Mouse (Mus musculus) intestine, postnatal 0 days (tissue): ENCODE measurements around the gene Efna2. TPM values are rescaled to one million over a fixed set of nuclear protein-coding genes. Genes with fewer than 3 reads are reported as not detected.

Experiments used
- ATAC-seq: fragments of 200-750 bp; cut with Nextera tagmentation; 2 replicates; pipeline ENCODE4 v1.8.0; 2017; ENCODE audit warnings: mild to moderate bottlenecking, moderate TSS enrichment, moderate library complexity
- H3K27ac ChIP-seq: fragments of 300-500 bp; sonication (generic); 2 replicates; pipeline ENCODE4 v1.5.1; 2014; ENCODE audit warnings: mild to moderate bottlenecking, low read depth, low read length, moderate library complexity
- H3K27me3 ChIP-seq: fragments of 300-500 bp; sonication (generic); replicated peaks from 2 replicates; pipeline ENCODE4 v1.6.1; 2014; ENCODE audit warnings: low read length, mixed read lengths; ENCODE audit not compliant: control insufficient read depth, insufficient read depth
- H3K36me3 ChIP-seq: fragments of 300-500 bp; sonication (generic); 2 replicates; pipeline ENCODE4 v1.6.1; 2014; ENCODE audit warnings: mild to moderate bottlenecking, moderate library complexity; ENCODE audit not compliant: control insufficient read depth, insufficient read depth
- H3K4me1 ChIP-seq: fragments of 300-500 bp; sonication (generic); replicated peaks from 2 replicates; pipeline ENCODE4 v1.6.1; 2014; ENCODE audit warnings: antibody characterized with exemption, low read length, mixed read lengths; ENCODE audit not compliant: control insufficient read depth, insufficient read depth
- H3K4me2 ChIP-seq: fragments of 300-500 bp; sonication (generic); replicated peaks from 2 replicates; pipeline ENCODE4 v1.6.1; 2014; ENCODE audit warnings: low read depth, mild to moderate bottlenecking, moderate library complexity
- H3K4me3 ChIP-seq: fragments of 300-500 bp; sonication (generic); 2 replicates; pipeline ENCODE4 v1.5.1; 2014; ENCODE audit warnings: low read depth, low read length
- H3K9ac ChIP-seq: fragments of 300-500 bp; sonication (generic); 2 replicates; pipeline ENCODE4 v1.6.1; 2014; ENCODE audit warnings: mild to moderate bottlenecking, low read depth, low read length
- H3K9me3 ChIP-seq: fragments of 300-500 bp; sonication (generic); 2 replicates; pipeline ENCODE4 v1.6.1; 2016; ENCODE audit warnings: mixed run types; ENCODE audit not compliant: control insufficient read depth
- CTCF ChIP-seq: sonication (generic); IDR thresholded peaks from 2 replicates; pipeline ENCODE4 v1.5.1; 2016; ENCODE audit warnings: low read depth, mild to moderate bottlenecking, control low read depth, antibody characterized with exemption, moderate library complexity
- WGBS: fragments of 180-500 bp; shearing (Covaris S2); extraction: QIAGEN DNeasy Blood & Tissue Kit; methylation state at CpG from one replicate; pipeline ENCODE4 v1.1.7; 2014; 5-methylcytosine and 5-hydroxymethylcytosine counted together
- polyA plus RNA-seq: library from polyadenylated mRNA; unstranded; fragments of >200 nt; fragmentation: Nextera tagmentation; extraction: Ambion mirVana; gene quantifications from 2 replicates; pipeline ENCODE4 v1.2.1, GENCODE M21; 2015

Gene Efna2
- polyA plus RNA-seq, 1 experiment from 2014 or later: 3.5 TPM

GRCm38 (mm10) chr10:80133226-80133849, 45.9 kb upstream of the Efna2 start:
- no peak for ATAC-seq
- Histone ChIP-seq H3K4me1 (peaks cover 9% of the 10 kb centered on the region; the same call in 1 of the 2 replicates), H3K27me3 (peaks cover 22% of the 10 kb centered on the region; the same call in 1 of the 2 replicates), H3K4me2 (no peak overlapping the region), H3K4me3 (no peak overlapping the region), H3K9me3 (no peaks in the 10 kb centered on the region), H3K36me3 (peaks cover 42% of the 10 kb centered on the region), H3K9ac (no peak overlapping the region), H3K27ac (no peak overlapping the region)
- peak; percentile 46 for TF ChIP-seq CTCF
- 76% methylated on average over 8 of the region's 8 CpGs for WGBS

GRCm38 (mm10) chr10:80134421-80134820, 44.9 kb upstream of the Efna2 start:
- Histone ChIP-seq H3K4me2 (no peak overlapping the region), H3K9ac (no peak overlapping the region), H3K4me3 (no peak overlapping the region), H3K4me1 (peaks cover 13% of the 10 kb centered on the region; the same call in 1 of the 2 replicates), H3K9me3 (no peaks in the 10 kb centered on the region), H3K36me3 (peaks cover 31% of the 10 kb centered on the region), H3K27me3 (peaks cover 26% of the 10 kb centered on the region; the same call in 1 of the 2 replicates), H3K27ac (no peak overlapping the region)
- no peak for ATAC-seq
- WGBS: 83% methylated on average over 9 of the region's 9 CpGs
- no peak for TF ChIP-seq CTCF

GRCm38 (mm10) chr10:80135161-80135560, 44.1 kb upstream of the Efna2 start:
- Histone ChIP-seq H3K27ac (no peak overlapping the region), H3K4me2 (no peak overlapping the region), H3K4me3 (no peak overlapping the region), H3K9ac (no peak overlapping the region), H3K9me3 (no peaks in the 10 kb centered on the region), H3K27me3 (peaks cover 26% of the 10 kb centered on the region; the same call in 1 of the 2 replicates), H3K4me1 (peaks cover 12% of the 10 kb centered on the region; the same call in 1 of the 2 replicates), H3K36me3 (peaks cover 24% of the 10 kb centered on the region)
- WGBS: 83% methylated on average over 10 of the region's 10 CpGs
- ATAC-seq: no peak
- no peak for TF ChIP-seq CTCF

- Histone ChIP-seq H3K27ac (no peak overlapping the region), H3K27me3 (peaks cover 26% of the 10 kb centered on the region; the same call in 1 of the 2 replicates), H3K4me1 (peaks cover 11% of the 10 kb centered on the region; the same call in 1 of the 2 replicates), H3K36me3 (peaks cover 20% of the 10 kb centered on the region), H3K9ac (no peak overlapping the region), H3K4me3 (no peak overlapping the region), H3K9me3 (no peaks in the 10 kb centered on the region), H3K4me2 (no peak overlapping the region)
- TF ChIP-seq CTCF: no peak
- 88% methylated on average over 1 of the region's 1 CpGs for WGBS
- ATAC-seq: no peak
These were observed 43.6 kb upstream of the Efna2 start for GRCm38 (mm10) chr10:80135641-80136040.

GRCm38 (mm10) chr10:80136179-80136951, 42.9 kb upstream of the Efna2 start:
- no peak for ATAC-seq
- Histone ChIP-seq H3K27ac (no peak overlapping the region), H3K27me3 (peaks cover 26% of the 10 kb centered on the region; the same call in 1 of the 2 replicates), H3K4me3 (peak overlapping the region; percentile 57), H3K9ac (no peak overlapping the region), H3K36me3 (peaks cover 12% of the 10 kb centered on the region; the same call in 1 of the 2 replicates), H3K4me1 (peaks cover 7% of the 10 kb centered on the region; the same call in 1 of the 2 replicates), H3K4me2 (peak overlapping the region; percentile 98; the same call in 1 of the 2 replicates), H3K9me3 (no peaks in the 10 kb centered on the region)
- TF ChIP-seq CTCF: no peak
- WGBS: 27% methylated on average over 45 of the region's 49 CpGs
